Mouse (Mus musculus) adrenal gland, postnatal 4 days (tissue): ENCODE results near the gene Tvp23a. TPM values are rescaled to one million over a fixed set of nuclear protein-coding genes. Genes with fewer than 3 reads are reported as not detected.

Source experiments
- DNase-seq, 2 experiments: peaks; one replicate each; pipeline ENCODE4 v3.0.0; 2021 to 2022; ENCODE audit warnings: low spot score in 2 of 2, mixed read lengths in 2 of 2
- total RNA-seq, 2 experiments: library from RNA; stranded (reverse); gene quantifications; 2 replicates each; pipeline ENCODE4 v1.2.3; 2021

Gene Tvp23a
- total RNA-seq, 2 experiments from 2014 or later, result 4.7 to 4.8 TPM

- no peak for DNase-seq
Observed at GRCm38 (mm10) chr16:10453872-10454582, 6.9 kb upstream of the Tvp23a start.

DNA sequence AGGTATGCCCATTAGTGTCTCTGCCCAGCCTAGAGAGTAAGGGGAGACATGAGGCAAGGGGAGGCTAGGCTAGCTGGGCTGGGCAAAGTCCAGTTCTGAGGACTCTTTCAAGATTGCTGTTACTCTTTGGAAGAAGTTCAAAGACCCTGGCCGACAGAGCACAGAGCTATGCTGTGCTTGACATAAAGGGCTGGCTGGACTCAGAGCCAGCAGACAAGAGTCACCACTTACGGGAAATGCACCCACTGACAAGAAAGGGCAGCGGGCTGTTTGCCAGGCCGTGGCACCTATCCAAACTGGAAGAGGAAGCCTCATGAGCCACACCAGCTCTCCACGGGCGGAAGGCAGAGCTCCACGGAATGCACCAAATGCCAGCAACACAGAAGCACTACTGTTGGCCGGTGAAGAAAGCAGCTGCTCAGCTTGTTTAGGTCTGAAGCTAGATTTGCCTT, 5.3 kb upstream of the Tvp23a start:
- DNase-seq, result peak; percentile 63 to 74

DNA sequence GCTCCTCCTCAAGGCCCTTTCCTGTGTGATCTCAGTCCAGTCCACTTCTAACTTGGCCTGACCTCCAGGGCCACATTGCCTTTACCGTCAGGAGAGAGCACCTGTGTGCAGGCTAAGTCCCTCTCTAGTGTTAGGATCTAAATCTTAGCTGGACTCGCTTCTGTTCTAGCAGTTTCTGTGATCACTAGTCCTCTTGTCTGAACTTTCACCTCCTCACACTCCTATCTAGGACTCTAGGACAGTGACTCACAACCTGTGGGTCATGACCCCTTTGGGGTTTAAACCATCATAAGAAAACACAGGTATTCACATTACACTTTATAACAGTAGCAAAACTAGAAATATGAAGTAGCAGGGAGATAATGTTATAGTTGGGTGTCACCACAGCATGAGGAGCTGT, 4.7 kb upstream of the Tvp23a start:
- DNase-seq, result no peak

DNA sequence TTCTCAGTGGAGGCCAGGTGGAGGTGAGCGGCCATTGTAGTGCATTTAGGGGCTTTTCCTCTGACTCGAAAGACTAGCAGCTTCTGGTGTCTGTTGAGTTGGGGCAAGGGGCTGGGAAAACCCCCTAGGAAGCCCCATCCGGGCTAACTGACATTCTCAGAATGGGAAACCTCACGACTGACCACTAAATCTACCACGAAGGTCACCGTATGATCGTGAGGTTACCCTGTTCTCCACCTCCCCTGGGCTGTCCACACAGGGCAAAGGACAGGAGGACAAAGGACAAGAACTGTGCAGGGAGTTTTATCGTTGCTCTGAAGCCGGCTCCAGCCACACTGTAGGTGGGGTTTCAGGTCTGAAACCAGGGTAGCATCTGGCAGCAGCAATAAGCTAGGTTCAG, 1.8 kb upstream of the Tvp23a start:
- DNase-seq, result no peak

GRCm38 (mm10) chr16:10447781-10448180, 619 bp upstream of the Tvp23a start:
- DNase-seq, result no peak

DNA sequence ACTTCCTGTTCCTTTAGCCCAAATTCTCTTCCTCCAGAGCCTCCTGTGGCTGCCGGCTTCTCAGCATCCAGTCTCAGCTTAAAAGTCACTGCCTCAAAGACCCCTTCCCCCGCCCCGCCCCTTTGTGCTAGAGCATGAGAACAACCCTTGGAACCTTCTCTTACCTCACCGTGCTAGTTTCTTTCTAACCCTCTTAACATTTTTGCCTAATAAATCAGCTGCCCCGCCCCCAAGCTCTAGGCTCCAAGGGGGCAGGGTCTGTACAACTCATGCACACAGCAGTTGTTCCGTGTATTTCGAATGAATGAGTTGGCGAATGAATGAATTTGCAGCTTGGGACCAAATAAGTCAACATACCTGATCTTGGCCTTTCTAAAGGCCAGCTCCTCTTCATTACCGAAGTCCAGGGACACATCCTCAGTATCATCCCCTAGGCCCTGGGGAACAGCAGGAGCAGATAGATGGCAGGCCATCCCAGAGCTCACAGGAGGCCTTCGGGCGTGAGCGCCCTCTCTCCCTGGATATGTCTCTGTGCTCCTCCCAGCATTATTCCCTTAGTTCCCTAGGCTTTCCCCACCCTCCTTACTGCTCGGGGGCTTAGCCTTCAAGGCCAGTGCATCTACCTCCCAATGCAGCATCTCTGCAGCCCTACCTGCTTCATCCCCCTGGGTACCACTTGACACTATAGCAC, 444 bp downstream of the Tvp23a start:
- DNase-seq, result no peak

- DNase-seq, result no peak
Observed at GRCm38 (mm10) chr16:10443723-10444122, 3.4 kb downstream of the Tvp23a start.

DNA sequence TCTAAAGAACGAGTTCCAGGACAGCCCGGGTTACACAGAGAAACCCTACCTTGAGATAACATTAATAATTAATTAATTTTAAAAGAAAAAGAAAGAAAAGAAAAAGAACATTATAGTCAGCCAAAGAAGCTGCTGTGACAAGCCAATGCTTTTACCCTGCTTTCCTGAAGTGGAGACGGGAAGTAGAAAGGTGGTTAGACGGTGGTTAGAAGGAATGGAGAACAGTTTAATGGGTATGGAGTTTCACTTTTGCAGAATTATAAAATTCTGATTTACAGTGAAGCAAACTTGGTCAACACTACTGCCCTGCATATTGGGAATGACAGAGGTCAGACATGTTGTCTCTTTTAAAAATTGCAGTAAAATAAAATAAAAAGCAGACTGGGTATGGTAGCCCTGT, 5.4 kb downstream of the Tvp23a start:
- no peak for DNase-seq

GRCm38 (mm10) chr16:10441328-10441727, 5.8 kb downstream of the Tvp23a start:
- DNase-seq, result no peak

- DNase-seq, result no peak
Observed at GRCm38 (mm10) chr16:10438055-10438454, 9.1 kb downstream of the Tvp23a start.

DNA sequence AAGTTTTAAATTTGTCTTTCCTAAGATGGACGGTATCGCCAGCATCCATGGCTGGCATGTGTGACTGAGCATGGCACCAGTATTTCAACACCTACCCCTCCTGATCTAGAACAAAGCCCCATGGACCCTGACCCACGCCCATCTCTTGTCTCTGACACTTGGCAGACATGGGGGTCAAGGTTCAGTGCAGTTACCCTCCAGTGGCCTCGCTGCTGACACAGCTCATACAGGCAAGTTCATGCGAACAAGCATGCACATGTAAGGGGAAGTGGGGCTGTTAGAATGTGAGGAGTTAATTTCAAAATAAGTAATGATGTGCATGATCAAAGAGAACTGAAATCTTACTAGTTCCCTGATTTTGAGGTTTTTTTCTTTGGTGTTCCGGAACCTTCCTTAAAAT, 11.0 kb downstream of the Tvp23a start:
- no peak for DNase-seq

GRCm38 (mm10) chr16:10433344-10433743, 13.8 kb downstream of the Tvp23a start:
- no peak for DNase-seq

DNA sequence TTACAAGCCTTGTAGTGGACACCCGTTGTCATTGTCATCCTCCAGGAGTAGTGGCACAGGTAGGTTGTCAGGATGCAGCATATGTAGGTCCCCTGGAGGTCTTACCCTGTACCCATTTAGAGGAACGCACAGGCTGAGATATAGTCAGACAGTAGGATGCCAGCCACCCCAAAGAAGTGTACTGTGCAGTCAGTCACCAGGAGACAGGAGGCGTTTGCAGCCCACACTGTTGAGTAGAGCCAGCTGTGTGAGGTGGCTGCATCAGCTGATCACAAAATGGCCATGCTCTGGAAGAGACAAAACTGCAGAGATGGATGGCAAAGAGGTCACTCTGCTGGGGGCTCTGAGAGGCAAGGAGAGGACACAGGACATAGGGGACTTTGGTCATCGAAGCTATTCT, 14.8 kb downstream of the Tvp23a start:
- no peak for DNase-seq

- no peak for DNase-seq
Observed at GRCm38 (mm10) chr16:10431911-10432310, 15.3 kb downstream of the Tvp23a start.

DNA sequence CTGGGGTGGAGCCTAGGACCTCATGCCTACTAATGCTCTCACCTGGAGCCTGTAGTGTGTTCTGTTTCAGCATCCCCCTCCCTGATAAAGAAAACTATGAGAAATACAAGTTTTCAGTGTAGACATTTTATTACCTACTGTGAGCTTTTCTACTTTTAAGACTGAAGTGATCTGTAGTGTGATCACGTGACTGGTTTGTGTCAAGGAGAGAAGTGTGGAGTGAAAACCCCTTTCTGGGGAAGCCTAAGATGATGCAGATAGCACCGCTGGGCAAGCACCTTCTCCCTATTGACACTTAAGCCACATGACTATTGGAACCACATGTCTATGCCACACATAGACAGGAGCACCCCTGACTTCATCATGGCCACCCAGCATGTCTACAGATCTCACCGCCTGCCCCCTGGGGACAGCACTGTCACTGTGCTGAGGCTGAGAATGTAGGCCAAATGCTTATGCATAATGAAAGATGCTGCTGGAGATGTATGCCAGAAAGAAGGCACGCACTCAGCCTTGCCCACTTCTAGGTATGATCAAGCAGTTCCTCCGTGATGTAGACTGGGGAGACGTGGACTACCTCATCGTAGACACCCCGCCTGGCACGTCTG, 26.6 kb downstream of the Tvp23a start:
- no peak for DNase-seq

DNA sequence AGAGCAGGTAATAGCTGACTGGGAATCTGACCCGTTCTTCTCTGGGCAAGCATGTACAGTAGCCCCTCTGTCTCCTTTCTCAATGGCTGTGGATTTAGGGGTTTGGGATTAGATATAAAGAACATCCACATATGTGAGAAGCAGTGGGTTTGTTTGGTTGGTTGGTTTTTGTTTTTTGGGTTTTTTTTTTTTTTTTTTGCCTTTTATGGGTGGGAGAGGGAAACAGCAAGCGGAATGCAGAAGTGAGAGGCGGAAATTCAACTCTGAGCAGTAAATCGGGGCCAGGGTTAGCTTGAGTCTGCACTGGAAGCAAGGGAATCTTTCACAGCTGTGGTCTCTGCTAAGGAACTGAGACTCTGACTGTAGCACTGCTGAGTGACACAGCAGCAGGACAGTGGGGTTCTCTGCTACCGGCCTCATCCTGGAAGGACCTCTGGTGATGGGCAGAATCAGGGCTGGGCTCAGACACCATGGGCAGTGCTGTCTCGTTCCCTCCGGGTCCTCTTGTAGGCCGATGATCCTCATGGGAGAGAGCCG, 29.4 kb downstream of the Tvp23a start:
- no peak for DNase-seq

DNA sequence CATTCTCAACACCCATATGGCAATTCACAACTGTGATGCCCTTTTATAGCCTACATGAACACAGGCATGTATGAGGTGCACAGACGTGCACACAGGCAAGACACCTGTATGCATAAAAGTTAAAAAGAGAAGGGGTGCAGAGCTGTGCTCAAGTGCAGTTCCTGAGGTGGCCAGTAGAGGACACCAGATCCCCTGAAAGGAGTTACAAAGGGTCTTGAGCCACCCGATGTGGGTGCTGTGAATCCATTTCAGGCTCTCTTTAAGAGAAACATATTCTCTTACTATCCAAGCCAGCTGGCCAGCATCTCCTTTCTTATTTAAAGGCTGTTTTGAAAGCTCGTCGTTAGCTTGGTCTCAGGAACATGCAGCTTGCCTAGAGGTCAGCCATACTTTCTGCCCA, 30.3 kb downstream of the Tvp23a start:
- no peak for DNase-seq

DNA sequence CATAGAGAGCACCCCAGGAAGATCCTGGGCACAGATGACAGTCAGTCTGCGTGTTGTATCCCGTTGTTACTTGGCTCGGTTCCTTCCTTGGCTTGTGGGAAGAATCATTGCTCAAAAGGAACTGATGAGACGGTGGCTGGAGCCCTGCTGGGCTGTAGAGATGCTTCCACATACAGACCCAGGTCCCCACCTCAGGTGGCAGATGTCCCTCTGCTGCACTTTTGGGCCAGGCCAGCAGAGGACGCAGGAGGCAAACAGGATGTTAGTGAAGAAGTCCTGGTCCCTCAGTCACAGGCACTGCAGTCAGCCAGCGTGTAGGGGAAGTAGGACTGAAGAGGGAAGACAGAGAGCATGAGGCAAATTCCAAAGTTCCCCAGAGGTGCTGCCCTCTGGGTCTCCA, 31.2 kb downstream of the Tvp23a start:
- no peak for DNase-seq

- peak; percentile 74 to 86 for DNase-seq
Observed at GRCm38 (mm10) chr16:10411764-10412746, 35.1 kb downstream of the Tvp23a start, which contains the start of gene Nubp1. Nubp1 (plus strand) TSS chr16:10411948.

GRCm38 (mm10) chr16:10399160-10399559, 48.0 kb downstream of the Tvp23a start:
- DNase-seq, result peak; percentile 60 to 66

GRCm38 (mm10) chr16:10398755-10399154, 48.4 kb downstream of the Tvp23a start:
- no peak for DNase-seq
